Comparison of ENCODE assay signal across 30 mouse cellular contexts in genomic region chr4:107636099-107636498, GRCm38 (mm10). TPM values are rescaled to one million over a fixed set of nuclear protein-coding genes. Genes with fewer than 3 reads are reported as not detected.
A peak's percentile ranks its signal among the peaks of the same experiment; 100 is the strongest.
DNase-seq lines count a peak whose midpoint lies in the region; ATAC-seq lines count a peak whose summit lies in the region.
"Had no signal": no experiment of that assay in that cellular context is flagged by ENCODE, and none has a peak within 500 bp of the region (broad histone marks: within the 10 kb centered on the region; RNA-seq: fewer than 3 reads in every experiment).

No protein-coding gene starts in this region.

- no peaks in the 10 kb centered on the region for H3K9me3 ChIP-seq in forebrain, embryonic 10.5 days
- H3K9me3 ChIP-seq in forebrain, embryonic 14.5 days (replicated peaks; ENCODE audit: control insufficient read depth, low read length), result no peaks in the 10 kb centered on the region
- no peaks in the 10 kb centered on the region for H3K9me3 ChIP-seq in embryonic facial prominence, embryonic 15.5 days (replicated peaks)
- H3K9me3 ChIP-seq: hindbrain, embryonic 12.5 days; neural tube, embryonic 15.5 days had no signal

- H3K4me1 ChIP-seq in forebrain, embryonic 10.5 days, result peaks cover 37% of the 10 kb centered on the region
- no peaks in the 10 kb centered on the region for H3K4me1 ChIP-seq in forebrain, embryonic 14.5 days (ENCODE audit: control insufficient read depth, insufficient read depth, low read length)
- H3K4me1 ChIP-seq in embryonic facial prominence, embryonic 15.5 days, result peaks cover 27% of the 10 kb centered on the region

- DNase-seq in forebrain, embryonic 10.5 days (ENCODE audit: extremely low spot score, low spot score), result no peak
- DNase-seq in forebrain, embryonic 14.5 days (ENCODE audit: low spot score), result no peak
- peak; percentile 35 for DNase-seq in 416B (ENCODE audit: low read depth)
- no peak for DNase-seq in B cell, adult 2 months
- DNase-seq in ovary, postnatal 36 days (ENCODE audit: low spot score), result no peak
- DNase-seq: adrenal gland, postnatal 10 days; cerebellum, adult 18-20 months; cerebellum, postnatal 25 days; gastrocnemius, postnatal 25 days; left cerebral cortex, postnatal 4 days; midbrain, embryonic 14.5 days; right cerebral cortex, postnatal 14 days; thymus, postnatal 14 days had no signal

- 76% methylated on average over 6 of the region's 6 CpGs for WGBS in forebrain, embryonic 10.5 days
- WGBS in forebrain, embryonic 14.5 days, result 78% methylated on average over 6 of the region's 6 CpGs
- 59% methylated on average over 6 of the region's 6 CpGs for WGBS in embryonic facial prominence, embryonic 15.5 days

- H3K27me3 ChIP-seq in forebrain, embryonic 10.5 days (ENCODE audit: poor library complexity, severe bottlenecking), result 0 out of 2 replicates have a peak, but pooled peaks cover 10% of the 10 kb centered on the region
- no peaks in the 10 kb centered on the region for H3K27me3 ChIP-seq in forebrain, embryonic 14.5 days (replicated peaks; ENCODE audit: control insufficient read depth, insufficient read depth, low read length)
- no peaks in the 10 kb centered on the region for H3K27me3 ChIP-seq in embryonic facial prominence, embryonic 15.5 days
- H3K27me3 ChIP-seq: hindbrain, embryonic 12.5 days had no signal

- 0 out of 2 replicates have a peak overlapping the region, but pooled peaks have one; percentile 21 for H3K27ac ChIP-seq in forebrain, embryonic 10.5 days
- no peak overlapping the region for H3K27ac ChIP-seq in forebrain, embryonic 14.5 days (ENCODE audit: low read depth, low read length)
- peak overlapping the region; percentile 55; the same call in 1 of the 2 replicates for H3K27ac ChIP-seq in embryonic facial prominence, embryonic 15.5 days (replicated peaks)
- H3K27ac ChIP-seq: hindbrain, embryonic 12.5 days; neural tube, embryonic 15.5 days; stomach, postnatal 0 days had no signal

- ATAC-seq in forebrain, embryonic 14.5 days, result no peak
- ATAC-seq in embryonic facial prominence, embryonic 15.5 days (ENCODE audit: insufficient number of reproducible peaks, low FRiP score, low TSS enrichment, low read depth), result no peak
- ATAC-seq in megakaryocyte progenitor cell, adult 5-6 weeks (replicated peaks; ENCODE audit: poor library complexity), result peak; percentile 36
- ATAC-seq: CD4-positive, CD25-positive, alpha-beta regulatory T cell, adult 4 months; forebrain, embryonic 16.5 days; intestine, postnatal 0 days had no signal

- no peak overlapping the region for H3K9ac ChIP-seq in forebrain, embryonic 14.5 days (ENCODE audit: low read length)
- no peak overlapping the region for H3K9ac ChIP-seq in embryonic facial prominence, embryonic 15.5 days
- H3K9ac ChIP-seq: hindbrain, embryonic 12.5 days; neural tube, embryonic 15.5 days had no signal

- H3K4me3 ChIP-seq in forebrain, embryonic 10.5 days, result no peak overlapping the region
- H3K4me3 ChIP-seq in forebrain, embryonic 14.5 days (ENCODE audit: low read depth, low read length), result no peak overlapping the region
- no peak overlapping the region for H3K4me3 ChIP-seq in embryonic facial prominence, embryonic 15.5 days (replicated peaks)
- H3K4me3 ChIP-seq: hindbrain, embryonic 12.5 days; neural tube, embryonic 15.5 days had no signal

- no peaks in the 10 kb centered on the region for H3K36me3 ChIP-seq in forebrain, embryonic 10.5 days (replicated peaks)
- no peaks in the 10 kb centered on the region for H3K36me3 ChIP-seq in forebrain, embryonic 14.5 days (ENCODE audit: control insufficient read depth, insufficient read depth, low read length)
- 0 out of 2 replicates have a peak, but pooled peaks cover 4% of the 10 kb centered on the region for H3K36me3 ChIP-seq in embryonic facial prominence, embryonic 15.5 days
- H3K36me3 ChIP-seq: hindbrain, embryonic 12.5 days; neural tube, embryonic 15.5 days had no signal

- no peak overlapping the region for H3K4me2 ChIP-seq in forebrain, embryonic 14.5 days (ENCODE audit: low read length)
- H3K4me2 ChIP-seq in embryonic facial prominence, embryonic 15.5 days (replicated peaks), result no peak overlapping the region
- H3K4me2 ChIP-seq: hindbrain, embryonic 12.5 days; neural tube, embryonic 15.5 days had no signal

RNA-seq across cellular contexts. Expression of gene Dmrtb1, which starts 47.9 kb away (rescaled TPM):
- 0.87 and 2.7 TPM in 2 replicates for polyA plus RNA-seq in forebrain, embryonic 10.5 days (2016; fragmentation: Nextera tagmentation; extraction: Ambion mirVana)
- polyA plus RNA-seq in forebrain, embryonic 14.5 days (2014; fragmentation: Nextera tagmentation; extraction: Ambion mirVana), result 24.3 and 30.6 TPM in 2 replicates
- polyA plus RNA-seq in embryonic facial prominence, embryonic 15.5 days (2015; fragmentation: Nextera tagmentation; extraction: Ambion mirVana), result 0.12 and 0.25 TPM in 2 replicates
- total RNA-seq in megakaryocyte progenitor cell, adult 5-6 weeks (2015), result 0.66 TPM in 1 of 2 replicates, not detected in the other
- 0.75 TPM in 1 of 2 replicates, not detected in the other for total RNA-seq in megakaryocyte progenitor cell, adult 5-6 weeks (2017)
- total RNA-seq: adrenal gland, postnatal 10 days; gastrocnemius, postnatal 25 days; heart, adult 8-10 months; heart, postnatal 25 days; liver, adult 2 months had no signal
- polyA plus RNA-seq: CD4-positive, CD25-positive, alpha-beta regulatory T cell, adult 4 months; embryonic facial prominence, embryonic 14.5 days; heart, embryonic 14.5 days; intestine, postnatal 0 days; kidney, embryonic 16.5 days; large intestine, adult 2 months; liver, adult 2 months; liver, embryonic 16.5 days; lung, embryonic 16.5 days; stomach, postnatal 0 days had no signal
